Mouse (Mus musculus) lung, adult 2 months (tissue): ENCODE measurements around the gene Actr8.

Experiments
- CTCF ChIP-seq: fragments of 200-500 bp; IDR thresholded peaks from 2 replicates; pipeline ENCODE4 v1.5.1; 2011; ENCODE audit warnings: mild to moderate bottlenecking, low read length, control low read depth; ENCODE audit not compliant: insufficient read depth
- POLR2A ChIP-seq: fragments of 200-500 bp; IDR thresholded peaks from 2 replicates; pipeline ENCODE4 v1.6.1; 2011; ENCODE audit warnings: low read depth, mild to moderate bottlenecking, control low read depth, low read length, borderline replicate concordance; ENCODE audit errors: extremely low read depth

GRCm38 (mm10) chr14:30046976-30047375, 68.8 kb downstream of the Actr8 start:
- no peak for TF ChIP-seq POLR2A
- TF ChIP-seq CTCF, result no peak
